Mouse (Mus musculus) A20 (cell line): ENCODE results near the gene Ank3.

Experiments used
- DNase-seq: peaks from one replicate; pipeline ENCODE4 v3.0.0-alpha.2; 2011; ENCODE audit warnings: low read depth, low spot score

Ank3 gene

DNA sequence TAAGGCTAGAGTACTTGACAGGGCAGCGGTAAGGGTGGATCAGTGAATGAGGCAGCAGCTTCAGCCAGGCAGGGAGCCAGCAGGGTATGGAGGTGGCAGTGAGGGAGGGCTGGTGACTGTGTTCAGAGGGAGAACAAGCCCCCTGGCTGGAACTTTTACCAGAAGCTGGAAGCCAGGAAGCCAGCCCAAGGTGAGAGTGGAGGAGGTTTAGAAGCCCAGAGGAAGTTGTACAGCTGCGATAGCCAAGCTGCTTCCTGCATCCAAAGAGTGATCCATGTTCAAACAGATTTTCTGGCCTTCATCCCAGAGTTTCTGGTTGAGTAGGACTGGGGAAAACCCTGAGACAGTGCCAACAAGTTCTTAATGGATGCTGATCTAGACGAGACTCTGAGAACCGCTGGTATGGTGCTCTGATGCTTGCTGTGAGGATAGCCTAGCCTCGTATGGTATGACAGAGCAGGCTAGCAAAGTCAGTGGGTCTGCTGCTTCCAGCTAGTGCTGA lies 213.3 kb downstream of the Ank3 start:
- no peak for DNase-seq

- DNase-seq: no peak
These were observed 218.4 kb downstream of the Ank3 start for GRCm38 (mm10) chr10:69616953-69617352.

DNA sequence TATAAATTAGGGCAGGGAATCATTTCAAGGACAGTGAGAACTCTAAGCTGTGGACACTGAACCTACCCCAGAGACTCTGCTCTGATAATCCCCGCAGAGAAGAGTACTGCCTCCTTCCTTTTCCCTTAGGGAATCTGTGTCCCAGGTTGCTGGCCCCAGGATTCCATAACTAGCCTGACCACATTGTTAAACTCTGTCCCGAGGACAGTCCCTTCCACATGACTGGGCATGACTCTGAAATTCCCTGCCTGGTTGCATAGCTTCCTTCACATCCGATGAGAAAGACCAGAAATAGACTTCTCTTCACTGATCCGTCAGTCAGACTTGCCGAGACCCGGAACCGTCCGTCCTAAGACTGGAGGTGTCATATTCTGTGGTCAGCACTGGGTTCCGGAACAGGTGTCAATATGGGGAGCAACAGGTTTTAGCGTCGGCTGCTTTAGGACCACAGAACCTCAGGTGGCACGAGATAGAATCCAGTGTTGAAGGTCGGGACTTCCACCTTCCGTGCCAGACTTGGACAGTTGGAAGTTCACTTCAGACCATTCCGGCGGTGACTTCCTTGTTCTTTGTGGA lies 219.1 kb downstream of the Ank3 start:
- no peak for DNase-seq

DNA sequence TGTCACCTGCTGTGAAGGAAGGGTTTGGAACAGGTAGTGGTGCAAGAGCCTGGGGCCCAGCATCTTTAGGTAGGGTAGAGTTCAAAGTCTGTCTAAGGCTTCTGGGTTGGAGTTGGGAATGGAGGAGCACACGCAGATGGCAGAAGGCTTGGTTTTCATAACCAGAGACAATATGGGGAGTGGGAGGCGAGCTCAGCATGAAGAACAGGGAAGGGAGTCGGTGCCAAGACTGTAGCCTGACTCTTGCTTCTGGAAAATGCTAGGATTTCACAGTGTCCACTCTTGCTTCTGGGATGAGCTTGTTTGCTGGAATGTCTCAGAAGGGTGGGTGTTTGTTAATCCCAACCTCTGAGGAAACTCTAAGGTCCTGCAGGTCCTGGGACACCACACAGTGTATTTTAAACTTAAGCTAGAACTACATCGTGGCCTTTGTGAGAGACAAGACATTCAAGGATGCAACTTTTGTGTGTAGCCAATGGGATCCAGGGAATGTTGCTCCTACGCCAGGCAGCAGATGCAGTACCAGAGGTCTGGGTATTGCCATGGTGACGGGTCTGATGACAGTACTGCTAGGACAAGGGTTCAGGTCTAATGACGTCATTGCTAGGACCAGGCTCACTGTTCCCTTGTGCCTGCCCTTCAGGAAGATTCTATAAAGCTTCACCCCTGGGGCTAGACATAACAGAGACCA lies 222.3 kb downstream of the Ank3 start:
- no peak for DNase-seq

DNA sequence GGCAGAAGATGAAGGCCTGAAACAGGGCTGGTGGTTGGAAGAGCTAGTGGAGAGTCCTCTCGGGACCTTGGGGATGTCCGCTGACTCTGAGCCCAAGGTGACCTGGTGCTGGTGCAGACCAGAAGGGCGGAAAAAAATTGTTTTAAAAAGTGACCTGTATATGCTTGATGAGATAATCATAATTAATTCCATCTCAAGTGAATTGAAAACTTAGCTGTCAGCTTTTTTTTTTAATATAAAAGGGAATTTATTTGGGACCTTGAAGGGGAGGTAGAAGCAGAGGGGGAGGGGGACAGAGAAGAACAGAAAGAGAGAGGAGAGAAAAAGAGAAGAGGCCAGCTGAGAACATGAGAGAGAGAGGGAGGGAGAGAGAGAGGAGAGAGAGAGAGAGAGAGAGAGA lies 229.2 kb downstream of the Ank3 start:
- DNase-seq: no peak

- DNase-seq: no peak
These were observed 230.2 kb downstream of the Ank3 start for GRCm38 (mm10) chr10:69628743-69629142.

DNA sequence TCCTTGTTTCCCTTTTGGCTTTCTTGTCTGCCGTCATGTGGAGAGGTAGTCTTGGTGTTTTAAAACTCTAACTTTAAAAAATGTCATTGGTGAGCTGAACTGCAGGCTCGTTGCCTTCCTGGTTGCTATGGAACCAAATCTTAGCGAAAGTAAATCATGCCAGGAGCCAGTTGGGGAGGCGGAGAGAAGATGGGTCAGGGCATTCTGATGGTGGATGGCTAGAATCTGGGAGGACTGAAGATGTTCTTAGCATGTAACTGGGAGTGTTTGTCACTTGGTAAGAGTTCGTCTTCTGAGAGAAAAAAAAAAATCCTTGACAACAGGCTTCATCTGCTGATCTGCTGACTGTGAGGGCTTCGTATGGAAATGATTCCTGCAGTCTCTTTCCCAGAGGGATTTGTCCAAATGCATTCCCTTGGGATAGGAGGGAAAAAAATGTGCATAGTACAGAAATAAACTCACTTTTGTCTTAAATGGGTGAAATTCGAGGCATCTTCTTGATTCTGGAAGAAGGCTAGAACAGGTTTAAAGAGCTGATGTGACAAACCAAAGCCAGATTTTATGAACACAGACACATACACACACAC lies 232.3 kb downstream of the Ank3 start:
- no peak for DNase-seq

DNA sequence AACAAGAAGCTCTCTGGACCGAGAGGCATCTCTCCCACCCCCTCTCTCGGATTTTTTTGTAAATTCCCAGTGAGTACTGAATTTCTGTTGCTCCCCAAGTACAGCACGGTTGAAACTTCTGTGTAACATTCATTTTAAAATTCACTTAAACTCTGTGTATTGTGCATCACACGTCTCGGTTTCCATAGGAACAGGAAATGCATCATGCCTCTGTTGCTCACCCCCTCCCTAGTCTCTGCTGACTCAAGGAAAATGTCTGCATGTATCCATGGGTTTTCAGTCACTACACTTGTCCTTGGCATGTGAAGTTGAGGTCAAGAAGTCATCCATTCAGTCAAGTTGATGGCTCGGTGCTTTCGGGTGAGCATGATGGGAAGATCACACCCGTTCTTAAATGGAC lies 234.3 kb downstream of the Ank3 start:
- DNase-seq: no peak

- no peak for DNase-seq
These were observed 236.3 kb downstream of the Ank3 start for GRCm38 (mm10) chr10:69634891-69635290.

GRCm38 (mm10) chr10:69635910-69636656 lies 237.5 kb downstream of the Ank3 start:
- no peak for DNase-seq

DNA sequence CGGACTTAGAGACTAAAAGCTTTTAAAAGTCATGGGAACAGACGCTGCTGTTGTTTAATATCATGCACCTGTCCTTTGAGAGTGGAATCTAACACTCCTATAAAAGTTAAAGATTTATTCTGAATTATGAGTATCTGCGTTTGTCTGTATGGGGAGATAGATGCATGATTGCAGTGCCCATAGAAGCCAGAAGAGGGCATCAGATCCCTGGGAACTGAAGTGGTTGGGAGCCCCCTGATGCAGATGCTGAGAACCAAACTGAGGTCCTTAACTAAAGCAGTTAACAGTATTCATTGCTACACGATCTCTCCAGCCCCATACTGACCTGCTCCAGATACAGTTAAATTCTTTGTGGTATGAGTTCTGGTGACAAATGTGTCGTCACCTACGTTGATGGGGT lies 240.6 kb downstream of the Ank3 start:
- DNase-seq: peak; percentile 17

GRCm38 (mm10) chr10:69640617-69641016 lies 242.0 kb downstream of the Ank3 start:
- DNase-seq: peak; percentile 21

GRCm38 (mm10) chr10:69643481-69643880 lies 244.9 kb downstream of the Ank3 start:
- DNase-seq: no peak

- DNase-seq: no peak
These were observed 245.4 kb downstream of the Ank3 start for GRCm38 (mm10) chr10:69643986-69644385.

GRCm38 (mm10) chr10:69645311-69645802 lies 246.8 kb downstream of the Ank3 start:
- no peak for DNase-seq

- DNase-seq: no peak
These were observed 247.4 kb downstream of the Ank3 start for GRCm38 (mm10) chr10:69645929-69646328.

GRCm38 (mm10) chr10:69650074-69650473 lies 251.5 kb downstream of the Ank3 start:
- no peak for DNase-seq

DNA sequence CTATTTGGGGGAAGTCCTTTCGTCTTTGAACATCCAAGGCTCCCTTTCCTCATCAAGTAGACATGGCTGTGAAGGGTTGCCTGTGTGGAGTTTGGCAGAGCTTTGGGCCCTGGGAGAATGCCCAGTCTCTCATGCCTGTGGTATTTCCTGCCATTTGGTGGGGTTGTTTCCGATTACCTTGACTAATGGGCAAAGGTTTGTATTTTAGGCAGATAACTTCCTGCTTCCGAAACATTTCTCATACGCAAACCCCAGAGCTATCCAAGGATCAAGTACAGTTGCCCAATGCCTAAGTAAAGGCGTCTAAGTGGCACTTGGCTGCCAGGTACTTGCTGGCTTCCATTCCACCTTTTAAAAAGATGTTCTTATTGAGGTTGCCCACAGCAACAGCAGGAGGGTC lies 254.1 kb downstream of the Ank3 start:
- DNase-seq: no peak

DNA sequence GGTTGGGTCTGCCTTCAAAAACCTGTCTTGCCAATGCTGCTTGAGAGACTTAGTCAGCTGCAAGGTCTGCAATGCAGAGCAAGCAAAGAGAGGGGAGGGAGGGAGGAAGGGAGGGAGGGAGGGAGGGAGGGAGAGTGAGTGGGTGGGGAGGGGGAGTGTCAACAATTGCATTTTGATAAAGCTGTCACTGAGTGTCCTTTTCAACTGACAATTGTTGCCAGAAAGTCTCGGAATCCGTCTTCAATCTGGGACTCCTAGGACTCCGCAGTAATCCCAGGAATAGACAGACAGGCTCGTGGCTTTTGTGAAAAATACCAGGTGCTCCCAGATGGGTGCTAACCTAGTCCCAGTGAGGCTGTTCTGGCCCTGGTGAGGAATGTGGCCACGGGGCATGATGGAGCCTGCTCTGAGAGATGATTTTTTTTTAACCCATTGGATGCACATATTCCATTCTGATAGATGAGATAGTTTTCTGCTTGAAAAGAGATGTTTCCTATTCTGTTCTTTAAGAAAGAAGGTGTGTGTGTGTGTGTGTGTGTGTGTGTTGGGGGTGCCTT lies 254.6 kb downstream of the Ank3 start:
- no peak for DNase-seq

DNA sequence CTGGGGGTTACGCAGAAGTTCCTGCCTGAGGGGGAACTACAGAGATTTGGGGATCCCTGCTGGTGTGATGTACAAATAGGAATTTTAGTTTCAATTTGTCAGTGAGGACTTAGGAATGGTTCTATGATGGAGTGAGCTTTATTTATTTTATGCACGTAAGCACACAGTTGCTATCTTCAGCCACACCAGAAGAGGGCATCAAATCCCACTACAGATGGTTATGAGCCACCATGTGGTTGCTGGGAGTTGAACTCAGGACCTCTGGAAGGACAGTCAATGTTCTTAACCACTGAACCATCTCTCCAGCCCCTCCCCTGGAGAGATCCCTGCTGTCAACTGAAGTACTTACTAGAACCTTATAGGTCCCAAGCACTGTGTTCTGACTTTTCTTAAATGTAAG lies 255.6 kb downstream of the Ank3 start:
- DNase-seq: no peak

- DNase-seq: peak; percentile 46
These were observed 256.5 kb downstream of the Ank3 start for GRCm38 (mm10) chr10:69654866-69655633.
